Mouse (Mus musculus) B cell, adult 2 months (primary cell): ENCODE data around the gene Atg4d.
A peak's percentile ranks its signal among the peaks of the same experiment; 100 is the strongest.
"Not testable (repeated sequence)": the region's sequence is repeated elsewhere in the genome, so short reads cannot be mapped to it uniquely, and the experiment has no call there.

ENCODE experiments used
- DNase-seq, 2 experiments: peaks; one replicate each; pipeline ENCODE4 v3.0.0; 2022

Gene Atg4d

GRCm38 (mm10) chr9:21315421-21315820 lies 50.3 kb downstream of the Atg4d start:
- DNase-seq = no peak

- DNase-seq = peak; percentile 20 to 29
These were observed 51.6 kb downstream of the Atg4d start for GRCm38 (mm10) chr9:21316696-21317095.

- DNase-seq = no peak
These were observed 53.7 kb downstream of the Atg4d start for GRCm38 (mm10) chr9:21318792-21319191.

GRCm38 (mm10) chr9:21319503-21319902 lies 54.4 kb downstream of the Atg4d start:
- DNase-seq = no peak

GRCm38 (mm10) chr9:21320280-21320618 lies 55.2 kb downstream of the Atg4d start:
- no peak for DNase-seq

GRCm38 (mm10) chr9:21320619-21321512 lies 55.8 kb downstream of the Atg4d start, which contains the start of gene Slc44a2:
Slc44a2 (plus strand) TSS chr9:21320698.
- peak; percentile 92 to 95 for DNase-seq

- DNase-seq = peak; percentile 72 to 74
These were observed 56.4 kb downstream of the Atg4d start for GRCm38 (mm10) chr9:21321513-21321835.

GRCm38 (mm10) chr9:21322211-21322916 lies 57.3 kb downstream of the Atg4d start:
- peak; percentile 37 to 38 for DNase-seq

- not testable (repeated sequence) for DNase-seq
These were observed 57.8 kb downstream of the Atg4d start for GRCm38 (mm10) chr9:21322917-21323297.

GRCm38 (mm10) chr9:21324269-21324668 lies 59.2 kb downstream of the Atg4d start:
- no peak for DNase-seq
